Mouse (Mus musculus) megakaryocyte, adult 5-6 weeks (primary cell): ENCODE measurements around the gene Ccdc78. TPM values are rescaled to one million over a fixed set of nuclear protein-coding genes. Genes with fewer than 3 reads are reported as not detected.
A peak's percentile ranks its signal among the peaks of the same experiment; 100 is the strongest.
"Not testable (repeated sequence)": the region's sequence is repeated elsewhere in the genome, so short reads cannot be mapped to it uniquely, and the experiment has no call there.

Experiments used
- ATAC-seq: 2 replicates; pipeline ENCODE4 v1.8.0; 2016; ENCODE audit warnings: mild to moderate bottlenecking, inconsistent platforms; ENCODE audit not compliant: poor library complexity, severe bottlenecking
- total RNA-seq, 2 experiments: library from RNA; stranded (forward) in 1 of 2; stranded (reverse) in 1 of 2; fragments of 153-499, 151-499 nt in 1 of 2; fragments of 221-1000, 200-1000 nt in 1 of 2; gene quantifications; 2 replicates each; pipeline versions ENCODE4 v1.2.3 to v1.2.4; 2015 to 2017

Gene Ccdc78
- total RNA-seq (2015) (not detected in 2 replicates), total RNA-seq (2017) (0.16 TPM in 1 of 2 replicates, not detected in the other)

DNA sequence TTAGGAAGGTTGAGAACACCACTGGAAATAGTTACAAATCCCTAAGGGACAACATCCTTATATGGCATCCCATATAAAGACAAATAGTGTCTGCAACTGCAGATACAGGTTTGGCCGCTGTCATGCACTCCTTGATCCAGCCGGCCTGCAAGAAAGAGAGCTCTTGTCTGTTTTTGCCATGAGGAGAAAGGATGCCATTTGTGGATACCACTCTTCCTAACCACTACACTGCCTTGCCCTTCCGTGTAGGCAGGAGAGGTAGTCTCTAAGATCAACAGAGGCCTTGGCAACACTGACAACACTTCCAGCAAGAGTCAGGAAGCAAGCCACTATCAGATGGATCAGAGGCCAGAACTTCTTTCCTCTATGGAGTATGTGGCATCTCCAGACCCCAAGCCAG is at the start of gene Ccdc78:
Gene Ccdc78 (plus strand): TSS at position 301 of the 400 bp plus-strand sequence.
- ATAC-seq: no peak

- no peak for ATAC-seq
These were observed 47.5 kb upstream of the Ccdc78 start for GRCm38 (mm10) chr17:25738861-25739260.

DNA sequence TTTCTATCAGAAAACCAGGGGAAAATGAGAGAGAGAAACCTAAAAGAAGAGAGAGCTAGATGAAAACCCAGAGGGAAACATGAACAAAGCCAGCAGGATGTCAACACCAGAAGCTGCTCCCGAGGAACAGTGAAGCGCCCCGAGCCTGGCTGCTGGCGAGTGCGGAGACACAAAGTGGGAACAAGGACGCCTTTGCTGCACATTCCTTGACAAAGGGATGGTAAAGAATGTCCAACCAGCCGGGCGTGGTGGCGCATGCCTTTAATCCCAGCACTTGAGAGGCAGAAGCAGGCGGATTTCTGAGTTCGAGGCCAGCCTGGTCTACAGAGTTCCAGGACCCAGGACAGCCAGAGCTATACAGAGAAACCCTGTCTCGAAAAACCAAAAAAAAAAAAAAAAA is 44.9 kb upstream of the Ccdc78 start:
- ATAC-seq: not testable (repeated sequence)

DNA sequence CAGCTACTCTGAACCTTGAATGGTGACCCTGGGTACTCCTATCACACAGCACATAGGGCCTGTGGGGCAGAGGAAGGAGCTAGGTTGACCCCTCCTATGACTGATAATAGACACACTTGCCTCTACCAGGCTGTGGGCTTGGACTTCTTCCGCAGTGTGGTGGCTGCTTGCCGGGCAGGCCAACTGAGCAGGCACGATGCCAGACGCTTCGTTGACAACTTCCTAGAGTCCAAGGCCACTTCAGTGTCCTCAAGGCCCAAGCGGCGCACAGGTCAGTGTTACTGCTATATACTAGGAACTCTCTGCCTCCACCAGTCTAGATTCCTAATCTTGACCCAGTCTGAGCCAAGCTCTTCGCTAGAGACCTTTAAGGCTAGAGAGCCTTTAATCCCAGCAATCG is 42.5 kb upstream of the Ccdc78 start:
- ATAC-seq: no peak

- no peak for ATAC-seq
These were observed 42.1 kb upstream of the Ccdc78 start for GRCm38 (mm10) chr17:25744311-25744710.

DNA sequence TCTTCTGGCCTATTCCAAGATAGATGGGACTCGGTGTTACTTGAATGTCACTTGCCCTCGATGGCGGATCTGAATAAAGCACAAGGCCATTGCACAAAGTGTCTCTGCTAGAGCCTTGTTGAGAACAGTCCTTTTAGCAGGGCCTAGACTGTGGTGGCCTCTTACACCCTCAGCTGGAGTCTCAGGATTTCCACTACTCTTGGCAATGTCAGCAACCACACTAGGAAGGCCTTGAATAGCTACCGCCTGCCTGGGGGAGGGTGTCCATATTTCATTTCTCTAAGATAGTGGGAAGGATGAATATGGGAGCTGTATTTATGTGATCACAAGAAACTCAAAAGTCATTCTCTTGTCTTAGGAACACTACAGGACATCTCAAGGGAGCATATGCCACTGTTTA is 38.1 kb upstream of the Ccdc78 start:
- no peak for ATAC-seq

GRCm38 (mm10) chr17:25749314-25749713 is 37.1 kb upstream of the Ccdc78 start:
- no peak for ATAC-seq

DNA sequence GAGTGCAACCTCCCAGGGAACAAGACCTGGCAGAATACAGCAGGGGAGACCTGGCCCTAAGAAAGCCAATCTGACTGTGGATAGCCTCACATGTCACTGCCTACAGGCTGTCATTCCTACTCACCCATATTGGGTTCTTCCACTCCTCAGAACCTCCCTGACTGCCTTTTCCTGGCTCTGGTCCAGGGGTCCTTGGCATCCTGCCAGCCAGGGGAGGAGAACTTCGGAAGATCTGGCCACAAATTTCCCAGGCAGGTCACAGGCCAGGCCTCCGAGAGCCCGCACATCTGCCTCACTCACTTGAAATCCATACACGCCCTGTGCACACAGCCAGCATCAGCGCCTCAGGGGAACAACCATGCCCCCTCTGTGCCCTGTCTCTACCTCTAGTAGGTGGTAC is 34.9 kb upstream of the Ccdc78 start:
- no peak for ATAC-seq

DNA sequence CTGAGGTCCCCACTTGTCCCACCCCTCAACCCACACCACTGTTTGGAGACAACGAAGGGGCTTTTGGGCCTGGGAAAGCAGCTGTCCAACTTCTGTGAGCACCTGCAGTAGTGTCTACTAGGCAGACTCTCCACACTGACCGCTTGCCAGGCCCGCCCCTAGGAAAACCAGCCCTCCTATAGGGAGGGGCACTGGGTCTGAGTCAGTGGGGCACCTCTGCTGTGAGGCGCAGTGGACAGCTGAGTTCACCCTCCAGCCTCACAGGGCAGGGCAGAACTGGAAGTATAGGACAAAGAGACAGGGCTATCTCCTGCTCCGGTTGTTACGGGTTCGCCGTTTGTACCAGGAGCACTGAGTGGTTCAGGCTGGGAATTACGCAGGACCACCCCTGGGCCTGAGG is 32.1 kb upstream of the Ccdc78 start, which contains the start of gene Msln:
Gene Msln (minus strand): TSS at position 138 of the 400 bp plus-strand sequence.
- ATAC-seq: no peak

GRCm38 (mm10) chr17:25755086-25755485 is 31.3 kb upstream of the Ccdc78 start:
- no peak for ATAC-seq

DNA sequence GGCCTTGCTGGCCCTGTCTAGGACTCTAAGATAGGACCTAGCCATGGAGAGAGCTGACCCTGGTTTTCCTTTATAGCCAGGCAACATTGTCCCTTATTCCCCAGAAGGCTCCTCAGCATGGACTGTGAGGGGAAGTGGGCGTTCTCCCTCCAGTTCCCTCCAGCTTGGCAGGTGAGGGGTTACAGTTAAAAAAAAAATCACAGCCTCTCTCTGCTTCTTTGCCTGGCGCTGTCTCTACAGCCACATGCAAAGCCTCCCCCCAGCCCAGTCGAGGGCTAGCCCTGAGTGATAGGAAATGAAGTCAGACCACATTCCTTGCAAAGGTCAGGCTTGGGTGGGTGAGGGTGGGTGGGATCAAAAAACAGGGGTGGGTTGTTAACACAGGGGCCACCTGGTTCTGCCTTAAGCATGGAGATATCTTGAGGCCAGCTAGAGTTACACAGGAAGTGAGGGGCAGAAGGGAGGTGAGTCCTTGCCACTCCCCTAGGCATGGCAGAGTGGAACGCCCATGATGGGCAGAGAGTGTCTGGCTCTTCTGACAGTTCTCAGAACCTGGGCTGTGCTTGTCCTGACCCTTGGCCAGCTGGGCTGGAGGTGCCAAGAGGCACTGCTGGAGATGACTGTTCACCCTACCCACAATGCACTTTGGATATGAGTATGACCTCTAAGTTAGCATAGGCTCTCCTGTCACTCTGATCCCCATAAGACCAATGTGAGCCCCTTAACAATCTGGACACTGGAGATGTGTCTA is 30.6 kb upstream of the Ccdc78 start:
- ATAC-seq: no peak

DNA sequence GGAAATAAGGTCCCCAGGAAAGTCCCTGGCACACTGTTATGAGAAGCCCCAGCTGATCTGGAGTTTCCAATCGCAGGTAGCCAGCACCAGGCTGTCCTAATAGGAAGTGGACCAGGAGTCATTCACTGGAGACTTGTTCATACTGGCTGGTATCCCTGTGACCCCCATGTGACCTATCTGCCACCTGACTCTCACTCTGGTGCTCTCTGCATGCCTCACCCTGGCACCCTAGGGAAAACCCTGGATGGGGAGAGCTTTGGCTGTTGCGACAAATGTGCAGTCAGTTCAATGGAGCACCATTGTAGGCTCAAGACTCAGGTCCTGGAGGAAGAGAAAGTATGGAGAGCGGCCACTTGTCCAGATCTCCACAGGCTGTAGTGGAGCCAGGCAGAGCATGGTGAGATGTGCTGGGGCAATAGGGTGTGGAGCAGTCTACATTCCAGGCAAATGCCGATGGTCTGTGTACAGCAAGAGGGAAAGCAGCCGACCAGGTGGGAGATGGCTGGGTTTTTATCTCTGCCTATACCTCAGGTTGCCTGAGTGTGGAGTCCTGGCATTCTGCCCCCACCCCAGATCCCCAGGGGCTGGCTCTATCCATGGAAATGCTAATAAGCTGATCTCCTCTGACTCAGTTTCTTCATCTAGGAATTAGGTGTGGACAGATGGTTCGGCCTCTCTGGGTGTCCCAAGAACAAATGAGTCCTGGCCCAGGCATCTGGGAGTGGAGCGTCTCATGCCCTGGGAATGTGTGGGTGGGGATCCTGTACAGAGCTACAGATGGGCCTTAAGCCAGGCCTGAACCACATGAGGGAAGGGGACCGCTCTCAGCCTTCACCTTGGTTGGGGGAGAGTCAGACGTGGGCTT is 29.8 kb upstream of the Ccdc78 start:
- no peak for ATAC-seq

DNA sequence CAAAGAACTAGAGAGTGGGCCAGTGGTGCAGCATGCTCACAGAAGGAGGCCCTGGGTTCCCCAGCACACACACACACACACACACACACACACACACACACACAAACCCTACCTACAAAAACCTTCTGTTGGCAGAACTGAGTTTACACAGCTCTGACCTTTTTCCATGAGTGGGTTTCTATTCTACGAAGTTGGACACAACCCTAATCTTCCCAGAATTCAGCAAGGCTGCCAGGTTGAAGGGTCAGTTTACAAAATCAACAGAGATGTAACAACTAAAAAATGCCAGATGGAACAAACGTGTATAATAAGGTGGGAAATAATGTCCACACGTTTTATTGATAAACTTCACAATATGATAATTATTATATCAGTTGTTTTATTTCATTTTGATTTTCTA is 28.7 kb upstream of the Ccdc78 start:
- ATAC-seq: no peak

DNA sequence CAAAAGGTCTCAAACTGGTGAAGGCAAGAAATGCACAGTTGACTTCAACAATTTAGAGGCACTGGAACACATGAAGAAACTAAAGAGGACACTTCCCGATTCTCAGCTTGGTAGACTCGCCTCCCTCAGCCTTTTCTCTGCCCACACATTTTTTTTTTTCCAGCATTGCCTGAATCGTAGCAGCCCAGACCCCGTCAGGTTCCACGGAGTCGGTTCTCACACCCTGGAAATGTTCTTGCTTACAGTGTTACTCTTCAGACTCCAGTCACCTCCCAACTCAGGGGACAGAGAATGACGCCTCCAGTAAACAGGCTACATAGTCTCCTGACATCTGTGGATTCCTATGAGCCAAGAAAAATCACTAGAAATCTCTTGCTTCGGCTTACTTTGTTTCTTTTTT is 26.2 kb upstream of the Ccdc78 start:
- no peak for ATAC-seq

GRCm38 (mm10) chr17:25761561-25761970 is 24.8 kb upstream of the Ccdc78 start:
- no peak for ATAC-seq

DNA sequence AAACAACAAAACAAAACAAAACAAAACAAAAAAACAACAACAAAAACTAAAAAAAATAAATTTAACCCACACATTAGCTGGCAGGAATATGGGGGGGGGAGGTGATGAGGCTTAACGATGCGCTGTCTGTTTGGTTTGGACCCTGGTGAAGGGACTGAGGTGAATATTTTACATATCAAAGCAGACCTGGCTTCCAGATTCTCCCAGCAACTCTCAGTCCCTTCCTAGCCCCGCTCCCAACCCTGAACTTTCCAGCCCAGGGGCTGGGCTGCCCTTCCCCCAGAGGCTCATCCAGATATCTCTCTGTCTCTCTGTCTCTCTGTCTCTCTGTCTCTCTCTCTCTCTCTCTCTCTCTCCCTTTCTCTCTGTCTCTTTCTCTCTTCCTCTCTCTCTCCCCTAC is 23.8 kb upstream of the Ccdc78 start:
- no peak for ATAC-seq

GRCm38 (mm10) chr17:25765886-25766285 is 20.5 kb upstream of the Ccdc78 start:
- ATAC-seq: no peak

DNA sequence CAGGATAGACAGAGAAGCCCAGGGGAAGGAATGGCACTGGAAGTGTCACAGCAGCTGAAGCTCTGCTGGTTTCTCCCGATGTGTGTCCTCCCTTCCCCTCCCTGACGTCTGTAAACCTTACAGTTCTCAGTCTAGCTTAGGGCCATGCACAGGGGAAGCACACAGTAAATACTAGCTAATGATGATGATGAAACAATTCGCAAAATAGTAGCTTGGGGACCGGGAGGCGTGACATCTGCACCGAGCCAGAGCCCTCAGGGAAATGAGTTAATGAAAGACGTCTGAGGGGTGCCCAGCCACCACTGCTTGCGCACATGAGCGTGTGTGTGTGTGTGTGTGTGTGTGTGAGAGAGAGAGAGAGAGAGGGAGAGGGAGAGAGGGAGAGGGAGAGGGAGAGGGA is 17.0 kb upstream of the Ccdc78 start:
- ATAC-seq: no peak

- peak; percentile 98 for ATAC-seq
These were observed 12.7 kb upstream of the Ccdc78 start, which contains the start of gene Narfl for GRCm38 (mm10) chr17:25773549-25774120. Narfl (plus strand) TSS chr17:25773776.

- ATAC-seq: no peak
These were observed 10.9 kb upstream of the Ccdc78 start for GRCm38 (mm10) chr17:25775318-25776062.

GRCm38 (mm10) chr17:25777948-25778347 is 8.4 kb upstream of the Ccdc78 start:
- ATAC-seq: no peak
